Mouse (Mus musculus) C2C12 (cell line): ENCODE data around the gene Ano6. TPM values are rescaled to one million over a fixed set of nuclear protein-coding genes. Genes with fewer than 3 reads are reported as not detected.

ENCODE experiments used
- H3K27me3 ChIP-seq: one replicate; pipeline ENCODE4 v1.6.1; 2011; ENCODE audit not compliant: control insufficient read depth, insufficient read depth, insufficient read length
- H3K36me3 ChIP-seq: one replicate; pipeline ENCODE4 v1.6.1; 2011; ENCODE audit not compliant: control insufficient read depth, insufficient read depth
- H3K4me3 ChIP-seq: one replicate; pipeline ENCODE4 v1.5.1; 2011; ENCODE audit warnings: mild to moderate bottlenecking, control low read depth; ENCODE audit not compliant: poor library complexity, insufficient read depth, severe bottlenecking
- H3K79me2 ChIP-seq: one replicate; pipeline ENCODE4 v1.6.1; 2011; ENCODE audit not compliant: control insufficient read depth, insufficient read depth
- H3K79me3 ChIP-seq: one replicate; pipeline ENCODE4 v1.6.1; 2011; ENCODE audit warnings: low read depth, control low read depth
- H3ac ChIP-seq: one replicate; pipeline ENCODE3; 2011; ENCODE audit warnings: low read depth; ENCODE audit not compliant: control insufficient read depth, insufficient read length
- CEBPB ChIP-seq: IDR thresholded peaks from one replicate; pipeline ENCODE4 v1.6.1; 2011; ENCODE audit warnings: low read depth, mild to moderate bottlenecking, control low read depth, moderate library complexity
- CTCF ChIP-seq: IDR thresholded peaks from one replicate; pipeline ENCODE4 v1.5.1; 2011; ENCODE audit not compliant: control insufficient read depth, insufficient read depth, insufficient read length
- FOSL1 ChIP-seq: IDR thresholded peaks from one replicate; pipeline ENCODE4 v1.8.0; 2011; ENCODE audit warnings: mild to moderate bottlenecking, low read length; ENCODE audit not compliant: poor library complexity, insufficient read depth, severe bottlenecking
- MAX ChIP-seq: IDR thresholded peaks from one replicate; pipeline ENCODE4 v1.6.1; 2011; ENCODE audit warnings: mild to moderate bottlenecking, control low read depth
- MYOD1 ChIP-seq: IDR thresholded peaks from one replicate; pipeline ENCODE4 v1.6.1; 2011; ENCODE audit warnings: low read depth; ENCODE audit not compliant: control insufficient read depth, insufficient read length
- MYOG ChIP-seq: IDR thresholded peaks from one replicate; pipeline ENCODE4 v1.6.1; 2011; ENCODE audit not compliant: control insufficient read depth, insufficient read length; ENCODE audit errors: extremely low read depth
- USF1 ChIP-seq: IDR thresholded peaks from one replicate; pipeline ENCODE4 v1.6.1; 2011; ENCODE audit warnings: low read depth, mild to moderate bottlenecking, control low read depth, moderate library complexity
- polyA plus RNA-seq: library from polyadenylated mRNA; unstranded; fragments of >200 nt; fragmentation: generic; extraction: Trizol; gene quantifications from one replicate; pipeline ENCODE4 v1.2.1, GENCODE M21; 2012; ENCODE audit warnings: missing spikeins

The Ano6 gene
- polyA plus RNA-seq, 1 experiment = 73.2 TPM

DNA sequence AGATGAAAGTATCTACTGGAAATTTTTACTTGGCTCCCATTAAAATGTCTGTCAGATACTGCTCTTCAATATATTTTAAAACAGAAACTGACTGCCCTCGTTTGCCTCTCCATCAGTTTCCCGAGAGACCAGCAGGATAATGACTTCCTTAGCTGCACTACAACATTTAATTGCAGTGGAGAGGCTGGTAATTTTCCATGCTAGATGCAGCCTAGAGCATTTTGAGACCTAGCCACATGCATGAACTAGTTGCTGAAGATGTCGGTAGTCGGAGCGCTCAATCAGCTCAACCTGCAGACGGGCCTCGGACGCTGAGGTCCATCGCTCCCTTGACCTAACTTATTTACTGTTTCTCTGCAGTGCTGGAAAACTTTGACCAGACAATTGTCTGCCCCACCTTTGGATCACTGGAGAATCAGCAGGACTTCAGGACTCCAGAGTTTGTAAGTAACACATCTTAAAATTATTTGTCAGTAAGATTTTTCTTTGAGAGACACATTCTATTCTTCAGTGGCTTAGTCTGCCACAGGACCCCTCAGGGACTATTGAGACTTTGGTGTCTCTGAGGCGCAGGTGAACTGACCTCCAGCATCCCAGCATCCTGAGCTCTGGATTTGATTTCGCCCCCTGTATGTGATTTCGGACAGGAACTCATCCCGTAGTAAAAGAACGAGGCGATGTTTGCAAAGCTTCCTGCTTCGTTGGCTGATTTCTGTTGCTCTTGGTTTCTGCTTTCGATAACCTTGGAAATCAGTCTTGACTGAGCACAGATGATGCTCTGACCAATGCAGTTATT, 73.4 kb downstream of the Ano6 start:
- Histone ChIP-seq H3ac (no peak overlapping the region), H3K27me3 (no peaks in the 10 kb centered on the region), H3K36me3 (peaks cover 40% of the 10 kb centered on the region), H3K4me3 (no peak overlapping the region), H3K79me3 (peaks cover 38% of the 10 kb centered on the region), H3K79me2 (peaks cover 89% of the 10 kb centered on the region)
- TF ChIP-seq MYOG (no peak), FOSL1 (no peak), USF1 (no peak), CEBPB (no peak), CTCF (no peak), MYOD1 (no peak), MAX (no peak)

DNA sequence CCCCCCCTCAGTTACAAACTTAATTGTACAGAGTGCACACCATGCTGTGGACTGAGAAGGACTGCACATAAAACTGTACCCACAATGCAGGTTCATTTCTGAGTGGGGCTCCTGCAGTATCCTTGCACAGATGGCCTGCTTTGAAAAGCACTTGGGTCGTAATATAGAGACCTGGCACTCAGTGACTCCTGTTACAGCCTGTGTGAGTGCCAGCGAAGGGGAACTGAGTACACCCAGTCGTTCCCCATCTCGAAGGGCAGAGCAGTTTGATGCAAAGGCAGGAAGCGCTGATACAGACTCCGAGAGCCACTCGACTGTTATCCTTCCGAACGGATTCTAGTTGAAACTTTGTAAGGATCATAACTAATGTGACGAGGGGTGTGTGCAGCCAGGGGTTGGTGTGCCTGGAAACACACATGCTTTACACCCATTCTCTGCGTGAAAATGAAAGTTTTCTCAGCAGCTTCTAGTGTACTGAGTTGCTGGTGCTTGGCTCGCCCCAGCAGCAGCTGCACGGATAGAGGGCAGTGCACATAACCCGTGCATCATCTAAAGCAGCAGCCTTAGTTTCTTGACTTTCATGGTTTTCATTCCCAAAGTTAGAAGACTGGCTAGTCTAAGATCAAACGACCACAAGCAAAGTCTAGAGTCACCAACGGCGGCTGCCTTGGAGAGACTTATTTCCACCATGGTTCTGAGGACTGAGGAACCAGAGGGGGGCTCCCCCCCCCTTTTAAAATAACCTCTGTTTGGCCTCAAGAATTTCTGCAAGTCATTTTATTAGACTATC, 74.9 kb downstream of the Ano6 start:
- peaks cover 41% of the 10 kb centered on the region for H3K36me3 ChIP-seq
- no peaks in the 10 kb centered on the region for H3K27me3 ChIP-seq
- peaks cover 40% of the 10 kb centered on the region for H3K79me3 ChIP-seq
- TF ChIP-seq MAX = no peak
- TF ChIP-seq MYOD1 = no peak
- no peak for TF ChIP-seq FOSL1
- TF ChIP-seq MYOG = no peak
- TF ChIP-seq CTCF = no peak
- no peak for TF ChIP-seq CEBPB
- TF ChIP-seq USF1 = no peak
- no peak overlapping the region for H3ac ChIP-seq
- H3K4me3 ChIP-seq = no peak overlapping the region
- H3K79me2 ChIP-seq = peaks cover 89% of the 10 kb centered on the region

DNA sequence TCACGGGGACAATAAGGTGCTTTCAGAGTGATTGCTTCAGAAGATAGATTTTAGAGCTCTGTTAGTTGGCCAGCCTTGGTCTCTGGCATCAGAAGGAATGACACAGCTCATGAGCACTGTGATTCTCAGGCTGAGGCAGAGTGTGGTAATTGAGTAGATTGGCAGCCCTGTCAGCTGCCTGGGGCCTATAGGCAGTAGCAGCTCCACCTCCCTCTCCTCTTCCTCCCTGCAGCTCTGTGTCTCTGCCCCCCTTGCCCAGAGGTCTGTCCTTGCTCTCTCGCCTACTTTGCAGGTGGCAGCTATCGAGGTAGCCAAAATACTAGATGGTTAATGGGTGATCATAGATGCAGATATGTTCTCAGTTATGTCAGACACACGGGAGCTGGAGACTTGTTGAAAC, 77.5 kb downstream of the Ano6 start:
- Histone ChIP-seq H3K27me3 (no peaks in the 10 kb centered on the region), H3K79me2 (peaks cover 88% of the 10 kb centered on the region), H3K4me3 (no peak overlapping the region), H3K36me3 (peaks cover 32% of the 10 kb centered on the region), H3ac (no peak overlapping the region), H3K79me3 (peaks cover 34% of the 10 kb centered on the region)
- TF ChIP-seq USF1 = no peak
- no peak for TF ChIP-seq CTCF
- no peak for TF ChIP-seq FOSL1
- no peak for TF ChIP-seq MAX
- no peak for TF ChIP-seq CEBPB
- TF ChIP-seq MYOG = no peak
- no peak for TF ChIP-seq MYOD1

DNA sequence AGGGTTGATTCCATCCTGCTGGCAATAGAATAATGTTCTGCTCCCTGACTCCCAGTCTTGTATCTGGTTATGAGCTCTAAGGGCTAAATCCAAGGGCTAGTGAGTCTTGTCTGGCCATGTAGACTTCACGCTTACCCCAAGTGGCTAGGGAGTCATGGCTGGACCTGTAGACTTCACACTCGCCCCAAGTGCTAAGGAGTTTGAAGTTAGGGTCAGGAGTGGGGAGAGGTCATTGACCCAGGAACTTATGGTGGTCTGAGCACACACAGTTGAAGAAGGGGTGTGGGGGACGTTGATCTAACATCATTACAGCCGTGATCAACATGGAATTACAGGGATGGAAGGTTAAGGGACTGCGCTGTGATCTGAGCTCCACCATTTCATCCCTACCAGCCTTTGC, 79.0 kb downstream of the Ano6 start:
- TF ChIP-seq USF1 = no peak
- TF ChIP-seq CEBPB = no peak
- no peak for TF ChIP-seq CTCF
- no peaks in the 10 kb centered on the region for H3K27me3 ChIP-seq

DNA sequence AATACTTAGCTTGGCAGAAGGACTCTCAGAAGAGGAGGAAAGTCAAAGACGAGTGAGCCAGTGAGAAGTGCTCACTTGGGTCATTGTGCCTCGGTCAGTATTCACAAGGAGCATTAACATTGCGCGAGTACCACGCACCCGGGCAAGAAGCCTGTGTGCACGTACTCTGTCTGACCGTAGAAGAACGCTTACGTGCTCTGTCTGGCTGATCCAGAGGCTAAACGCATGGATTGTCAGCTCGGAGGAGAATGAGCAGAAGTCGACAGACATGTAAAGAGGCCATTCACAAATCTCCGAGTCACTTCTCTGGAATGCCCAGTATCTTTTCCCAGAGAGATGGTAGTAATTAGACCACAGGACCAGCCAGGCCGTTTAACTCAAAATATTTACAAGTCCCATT, 81.0 kb downstream of the Ano6 start:
- Histone ChIP-seq H3K79me2 (peaks cover 86% of the 10 kb centered on the region), H3ac (no peak overlapping the region), H3K4me3 (no peak overlapping the region), H3K79me3 (peaks cover 44% of the 10 kb centered on the region), H3K27me3 (no peaks in the 10 kb centered on the region), H3K36me3 (peaks cover 18% of the 10 kb centered on the region)
- TF ChIP-seq FOSL1 = no peak
- no peak for TF ChIP-seq MYOG
- TF ChIP-seq CTCF = no peak
- TF ChIP-seq CEBPB = no peak
- no peak for TF ChIP-seq MYOD1
- TF ChIP-seq USF1 = no peak
- no peak for TF ChIP-seq MAX

More for the DNA sequence above, 79.0 kb downstream of the Ano6 start:
- Histone ChIP-seq H3ac (no peak overlapping the region), H3K4me3 (no peak overlapping the region), H3K36me3 (peaks cover 21% of the 10 kb centered on the region), H3K79me3 (peaks cover 29% of the 10 kb centered on the region), H3K79me2 (peaks cover 80% of the 10 kb centered on the region)

DNA sequence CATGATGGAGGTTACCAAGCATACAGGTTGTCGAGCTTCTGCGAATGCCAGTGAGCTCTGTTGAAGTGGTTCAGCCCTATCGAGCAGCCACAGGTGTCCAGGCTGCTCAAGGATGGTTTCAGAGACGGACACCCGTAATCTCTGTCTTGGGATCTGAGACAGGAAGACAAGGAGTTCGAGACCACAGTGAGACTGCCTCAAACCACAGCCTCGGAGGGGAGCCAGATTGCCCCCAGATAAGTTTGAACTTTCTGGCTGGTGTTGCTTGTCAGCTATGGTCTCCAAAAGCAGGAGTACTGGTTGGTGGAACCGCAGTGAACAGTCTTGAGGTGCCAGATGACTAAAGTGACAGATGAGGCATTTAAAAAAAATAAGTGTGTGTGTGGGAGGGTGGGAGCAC, 81.8 kb downstream of the Ano6 start:
- Histone ChIP-seq H3K79me3 (peaks cover 45% of the 10 kb centered on the region), H3K4me3 (no peak overlapping the region), H3ac (no peak overlapping the region), H3K36me3 (peaks cover 21% of the 10 kb centered on the region), H3K27me3 (no peaks in the 10 kb centered on the region), H3K79me2 (peaks cover 90% of the 10 kb centered on the region)
- TF ChIP-seq MYOG = no peak
- no peak for TF ChIP-seq MAX
- no peak for TF ChIP-seq FOSL1
- no peak for TF ChIP-seq MYOD1
- TF ChIP-seq CTCF = no peak
- TF ChIP-seq CEBPB = no peak
- TF ChIP-seq USF1 = no peak
